Mouse (Mus musculus): ENCODE data around the gene Rps6kc1. TPM values are rescaled to one million over a fixed set of nuclear protein-coding genes. Genes with fewer than 3 reads are reported as not detected.
"Not testable (repeated sequence)": the region's sequence is repeated elsewhere in the genome, so short reads cannot be mapped to it uniquely, and the experiment has no call there.

Rps6kc1 gene
- 10 to 100 TPM; 69.0 to 74.8 TPM for total RNA-seq (2021)

DNA sequence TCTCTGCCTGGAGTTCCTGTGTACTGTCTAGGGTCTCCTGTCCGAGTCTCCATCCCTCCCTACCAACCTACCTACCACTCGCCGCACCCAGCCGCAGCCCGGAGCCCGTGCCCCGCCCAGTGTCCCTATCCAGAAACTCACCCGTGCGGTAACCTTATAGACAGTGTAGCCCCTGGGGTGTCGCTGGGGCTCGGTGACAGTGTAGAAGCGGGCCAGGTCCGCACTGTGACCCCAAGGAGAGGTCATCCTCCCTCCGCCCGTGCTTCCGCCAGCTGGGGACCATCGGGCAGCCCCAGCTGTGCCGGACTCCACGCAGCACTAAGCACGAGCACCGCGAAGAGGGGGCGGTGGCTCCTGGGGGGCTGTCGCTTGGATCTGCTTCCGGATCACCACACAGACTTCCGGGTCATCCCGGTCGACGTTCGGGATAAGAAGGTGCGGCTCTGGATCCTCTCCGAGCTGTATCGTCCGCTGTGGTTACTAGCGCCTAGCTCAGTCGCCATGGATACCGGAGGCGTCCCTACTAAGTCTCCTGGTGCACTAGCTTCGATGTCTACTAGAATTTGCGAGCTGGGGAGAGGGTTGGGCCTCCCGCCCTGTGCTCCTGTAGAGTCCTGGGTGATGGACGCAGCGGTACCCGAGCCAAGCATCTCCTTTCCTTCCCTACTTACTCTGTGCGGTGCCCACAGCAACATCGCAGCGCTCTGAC lies at the start of gene Rps6kc1:
TSS of gene Rps6kc1 (minus strand) at position 356 of the 709 bp plus-strand sequence.
- DNase-seq (ENCODE audit: extremely low spot score in 1 of 2, low spot score in 1 of 2): peak; percentile 73 to 81

DNA sequence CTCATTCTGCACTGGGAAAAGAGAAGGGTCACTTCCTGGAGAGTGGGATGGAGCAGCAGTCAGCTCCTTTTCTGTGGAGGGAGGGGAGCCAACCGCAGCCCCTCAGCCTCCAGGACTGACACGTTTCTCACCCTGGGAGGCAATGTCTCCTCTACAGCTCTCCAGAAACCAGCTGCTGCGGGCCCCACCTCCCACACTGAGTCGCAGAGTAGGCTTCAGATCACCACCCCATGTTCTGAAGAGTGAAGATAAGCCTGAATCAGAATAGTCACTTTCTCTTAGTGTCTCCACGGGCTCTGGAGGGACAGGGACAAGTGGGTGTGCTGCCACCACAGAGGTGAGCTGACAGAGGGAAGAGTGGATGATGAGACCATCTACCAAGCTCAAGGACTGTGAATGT lies 47.3 kb upstream of the Rps6kc1 start:
- no peak for DNase-seq (ENCODE audit: extremely low spot score in 1 of 2, low spot score in 1 of 2)

DNA sequence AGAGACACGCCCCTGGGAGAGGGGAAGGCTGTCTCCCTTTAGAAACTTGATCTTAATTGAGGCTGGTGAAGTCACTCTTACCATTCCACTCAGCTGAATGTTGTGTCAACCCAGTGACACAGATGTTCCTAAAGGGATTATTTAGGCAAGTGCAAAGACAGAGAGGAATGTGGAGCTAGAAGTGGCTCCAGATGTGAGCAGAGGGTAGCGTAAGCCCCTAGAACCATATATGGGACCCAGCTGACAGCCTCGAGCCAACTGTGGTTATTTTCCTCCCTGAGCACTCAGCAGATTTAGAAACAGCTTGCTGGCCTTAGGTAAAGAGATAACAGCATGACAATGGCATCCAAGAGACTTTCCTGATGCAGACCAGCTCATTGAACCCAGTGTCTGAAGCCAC lies 41.4 kb upstream of the Rps6kc1 start:
- DNase-seq (ENCODE audit: extremely low spot score in 1 of 2, low spot score in 1 of 2): no peak

DNA sequence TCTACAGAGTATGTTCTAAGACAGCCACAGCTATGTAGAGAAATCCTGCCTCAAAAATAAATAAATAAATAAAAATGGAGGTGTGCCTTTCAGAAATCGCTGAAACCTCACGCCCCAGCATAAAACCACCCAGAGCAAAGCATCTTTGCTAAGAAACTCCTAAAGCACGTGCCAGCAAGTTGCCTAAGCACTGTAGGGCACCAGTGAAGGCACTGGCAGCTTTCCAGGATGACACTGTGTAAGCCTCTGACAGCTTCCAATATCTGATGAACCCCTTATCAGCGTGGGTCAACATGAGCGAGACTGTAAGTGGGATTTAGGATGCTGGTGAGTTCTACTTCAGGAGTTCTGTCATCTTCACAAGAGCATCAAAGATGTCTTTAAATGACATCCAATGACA lies 39.4 kb upstream of the Rps6kc1 start:
- DNase-seq (ENCODE audit: extremely low spot score in 1 of 2, low spot score in 1 of 2): no peak

DNA sequence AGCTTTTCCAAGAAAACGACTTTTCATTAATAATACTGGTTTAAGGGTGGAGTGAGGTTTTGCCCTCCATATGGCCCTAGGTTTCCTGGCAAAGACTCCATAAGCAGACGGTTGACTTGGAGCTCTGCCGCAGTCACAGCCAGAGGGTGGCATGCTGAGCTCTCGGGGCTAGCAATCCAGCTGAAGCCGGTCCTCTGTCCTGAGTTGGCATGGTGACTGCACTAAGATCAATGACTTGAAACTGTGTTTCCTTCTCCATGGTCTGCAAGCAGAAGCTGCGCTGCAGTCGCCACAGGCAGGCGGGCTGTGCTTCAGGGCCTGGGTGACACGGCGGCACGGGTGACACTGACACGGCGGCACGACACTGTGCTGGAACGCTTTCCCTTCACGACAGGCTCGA lies 37.3 kb upstream of the Rps6kc1 start:
- no peak for DNase-seq (ENCODE audit: extremely low spot score in 1 of 2, low spot score in 1 of 2)

DNA sequence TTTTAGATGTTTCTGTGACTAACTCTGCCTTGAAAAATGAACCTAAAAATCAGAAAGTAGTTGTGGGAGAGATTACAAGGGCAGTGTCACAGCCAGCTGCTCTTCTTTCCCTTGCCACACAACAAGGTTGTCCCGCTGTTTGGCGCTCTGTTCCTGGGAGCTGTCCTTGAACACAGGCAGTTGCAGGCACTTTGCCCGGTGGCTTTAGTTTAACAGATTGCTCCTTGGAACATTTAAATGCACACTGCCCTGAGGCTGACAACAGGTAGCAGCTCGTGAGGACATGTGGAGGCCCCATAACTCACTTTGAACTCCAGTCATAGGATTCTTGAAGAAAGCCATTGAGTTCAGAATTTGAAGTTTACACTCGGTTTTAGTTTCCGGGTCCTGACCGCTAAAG lies 36.9 kb upstream of the Rps6kc1 start:
- DNase-seq (ENCODE audit: extremely low spot score in 1 of 2, low spot score in 1 of 2): no peak

DNA sequence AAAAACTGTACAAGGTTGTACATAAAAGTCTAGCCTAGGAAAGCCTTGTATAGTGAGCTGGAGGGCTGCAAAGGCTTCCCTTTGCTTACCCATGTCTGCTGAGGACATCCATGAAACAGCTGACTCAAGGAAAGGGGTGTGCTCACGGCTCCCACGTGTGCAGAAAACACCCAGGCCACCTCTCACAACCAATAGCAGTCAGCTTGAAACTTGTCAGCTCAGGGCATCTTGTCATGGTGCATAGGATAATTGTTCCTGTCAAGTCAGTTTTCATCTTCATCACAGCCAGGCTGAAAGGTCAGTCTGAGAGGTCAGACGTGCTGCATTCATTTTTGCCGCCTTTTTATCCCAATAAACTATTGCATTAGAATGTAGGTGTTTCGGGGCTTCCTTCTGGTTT lies 36.4 kb upstream of the Rps6kc1 start:
- no peak for DNase-seq (ENCODE audit: extremely low spot score in 1 of 2, low spot score in 1 of 2)

DNA sequence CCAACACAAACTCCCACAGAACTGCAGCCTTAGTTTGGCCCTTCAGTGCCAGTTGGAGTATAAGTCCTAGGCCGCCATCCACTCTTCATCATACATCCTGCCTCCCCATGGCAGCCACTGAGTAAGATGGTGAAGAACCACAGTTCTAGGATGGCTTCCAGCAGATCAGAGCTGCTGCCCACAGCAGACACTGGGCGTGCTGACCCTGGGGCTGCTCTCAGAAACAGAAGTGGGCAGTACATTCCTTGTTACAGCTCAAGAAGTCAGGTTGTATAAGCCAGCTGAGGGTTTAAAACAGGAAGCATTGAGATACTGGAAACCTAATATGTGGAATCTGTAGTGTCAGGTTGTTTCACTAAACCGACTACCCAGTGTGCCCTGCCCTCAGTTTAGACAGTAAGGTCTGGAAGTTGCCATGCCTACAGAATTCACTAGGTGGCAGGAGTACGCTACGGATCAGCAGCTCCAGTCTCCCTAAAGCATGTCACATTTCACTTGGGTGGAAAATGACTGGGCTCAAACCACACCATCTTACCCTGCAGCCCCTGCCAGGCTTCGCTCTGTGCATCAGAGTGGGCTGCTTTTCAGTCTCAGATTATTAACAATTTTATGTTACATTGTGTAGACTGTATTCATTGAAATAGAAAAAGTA lies 32.7 kb upstream of the Rps6kc1 start:
- DNase-seq (ENCODE audit: extremely low spot score in 1 of 2, low spot score in 1 of 2): peak; percentile 37 to 80

DNA sequence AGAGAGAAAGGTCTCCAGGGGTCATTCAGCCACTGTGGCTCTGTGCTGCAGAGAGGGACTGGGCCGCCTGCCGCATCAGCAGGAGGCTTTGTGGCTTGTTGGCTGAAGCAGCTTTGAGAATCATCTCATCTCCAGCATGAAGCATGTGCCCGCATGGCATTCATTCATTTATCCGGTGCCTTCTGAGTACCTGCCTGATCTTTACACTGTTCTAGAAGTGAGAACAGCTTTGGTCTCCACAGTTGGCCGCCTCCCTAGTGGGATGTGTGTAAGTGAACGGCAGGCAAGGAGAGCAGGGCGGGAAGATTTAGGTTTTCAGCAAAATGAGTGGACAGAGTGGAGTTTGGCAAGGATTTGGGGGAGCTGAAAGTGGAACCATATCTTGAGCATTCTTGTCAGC lies 28.2 kb upstream of the Rps6kc1 start:
- no peak for DNase-seq (ENCODE audit: extremely low spot score in 1 of 2, low spot score in 1 of 2)

DNA sequence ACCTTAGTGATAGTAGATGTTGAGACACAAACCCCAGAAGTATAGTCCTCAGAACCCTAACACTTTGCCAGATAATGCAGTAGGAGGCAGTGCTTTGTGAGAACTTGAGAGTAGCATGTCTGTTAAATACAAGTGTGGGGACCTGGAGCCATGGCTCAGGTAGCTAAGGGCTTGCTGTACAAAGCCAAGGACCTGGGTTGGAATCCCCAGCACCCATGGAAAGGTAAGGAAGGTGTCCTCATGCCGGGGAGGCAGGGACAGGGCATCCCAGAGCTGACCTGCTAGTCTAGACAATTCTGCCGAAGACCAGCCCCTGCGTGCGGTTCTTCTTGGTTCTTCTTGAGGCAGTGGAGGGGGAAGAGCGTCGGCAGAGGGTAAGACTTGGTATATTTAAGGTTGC lies 18.6 kb upstream of the Rps6kc1 start:
- DNase-seq (ENCODE audit: extremely low spot score in 1 of 2, low spot score in 1 of 2): no peak

DNA sequence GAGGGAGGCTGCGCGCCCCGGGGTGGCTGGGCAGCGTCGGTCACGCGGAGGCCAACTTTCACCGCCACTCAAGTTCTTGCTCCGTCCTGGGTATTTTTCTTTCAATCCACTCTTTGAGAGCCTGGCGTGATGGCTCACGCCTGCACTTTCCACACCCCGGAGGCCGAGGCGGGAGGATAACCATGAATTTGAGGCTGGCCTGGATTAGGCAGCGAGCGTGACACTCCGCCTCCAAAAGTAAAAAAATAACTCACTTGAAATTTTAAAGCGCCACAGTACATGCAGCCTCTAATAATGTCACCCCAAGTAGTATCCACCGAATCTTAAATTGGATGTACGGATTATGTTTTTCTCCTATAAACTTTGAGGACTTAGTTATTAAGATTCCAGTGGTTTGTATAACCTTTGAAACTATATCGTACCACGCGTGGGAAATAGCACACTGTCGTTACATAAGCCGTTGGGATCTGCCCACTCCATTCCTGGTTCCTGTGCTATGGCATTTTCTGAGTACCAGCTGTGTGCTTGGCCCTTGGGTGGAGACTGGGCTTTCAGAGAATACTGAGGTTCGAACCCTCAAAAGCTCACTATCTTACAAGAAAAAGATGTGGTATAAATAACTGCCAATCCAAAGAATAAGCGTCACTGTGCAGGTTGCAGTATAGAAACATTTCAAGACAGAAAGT lies 17.6 kb upstream of the Rps6kc1 start:
- peak in 1 of 2 experiments; percentile 31 for DNase-seq (ENCODE audit: extremely low spot score in 1 of 2, low spot score in 1 of 2)

DNA sequence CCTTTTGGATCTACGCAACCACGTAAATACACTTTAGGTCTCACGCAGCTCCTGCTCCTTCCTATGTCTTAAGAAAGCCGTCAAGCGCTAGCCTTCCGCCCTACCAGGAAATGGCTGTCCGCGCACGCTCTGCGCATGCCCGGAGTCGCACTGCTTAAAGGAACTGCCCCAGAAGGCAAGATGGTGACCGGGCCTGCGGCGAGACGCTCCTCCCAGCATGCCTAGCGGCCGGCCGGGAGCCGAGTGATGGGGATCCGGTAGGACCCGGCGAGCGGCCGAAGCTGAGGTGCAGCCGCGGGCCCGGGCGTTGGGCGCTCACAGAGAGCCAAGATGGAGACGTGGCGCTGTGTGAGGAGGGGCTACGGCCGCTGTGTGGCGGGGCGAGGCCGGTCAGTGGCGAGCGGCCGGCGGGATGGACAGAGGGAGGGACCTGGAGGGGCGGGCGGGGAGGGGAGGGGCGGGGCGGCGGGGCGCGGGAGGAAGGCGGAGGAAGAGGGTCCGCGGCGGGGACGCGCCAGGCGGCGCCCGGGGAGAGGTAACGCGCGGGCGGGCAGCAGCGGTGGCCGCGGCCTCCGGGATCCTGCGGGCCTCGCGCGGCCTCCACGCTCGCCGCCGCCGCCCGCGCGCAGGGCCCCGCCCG lies 16.9 kb upstream of the Rps6kc1 start:
- DNase-seq (ENCODE audit: extremely low spot score in 1 of 2, low spot score in 1 of 2): peak; percentile 94 to 98

DNA sequence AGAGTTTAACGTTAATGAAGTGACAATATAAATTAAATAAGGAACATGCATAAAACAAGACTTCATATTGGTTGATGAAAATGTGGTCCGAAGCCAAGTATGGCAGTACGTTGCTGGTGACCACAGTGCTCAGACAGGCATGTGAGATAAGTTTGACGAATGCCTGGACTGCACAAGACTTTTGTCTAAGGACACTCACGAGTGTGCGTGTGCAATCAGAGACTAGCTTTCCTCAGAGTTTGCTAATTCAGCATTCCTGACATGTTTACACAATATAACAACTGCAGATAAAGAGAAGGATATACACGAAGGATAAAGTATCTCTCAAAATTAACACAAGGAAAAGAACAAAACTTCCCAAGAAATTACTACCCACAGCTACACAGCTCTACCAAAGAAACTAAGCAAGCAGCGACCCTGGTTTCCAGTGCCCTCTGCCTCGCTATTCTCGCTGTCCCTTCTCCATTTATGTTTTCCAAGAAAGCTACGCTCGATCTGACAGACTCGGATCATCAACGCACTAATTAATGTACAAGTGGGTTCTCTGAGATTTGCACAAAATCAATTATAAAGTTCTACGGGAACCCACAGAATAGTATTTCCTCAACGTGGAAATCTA lies 16.3 kb upstream of the Rps6kc1 start:
- DNase-seq (ENCODE audit: extremely low spot score in 1 of 2, low spot score in 1 of 2): no peak

DNA sequence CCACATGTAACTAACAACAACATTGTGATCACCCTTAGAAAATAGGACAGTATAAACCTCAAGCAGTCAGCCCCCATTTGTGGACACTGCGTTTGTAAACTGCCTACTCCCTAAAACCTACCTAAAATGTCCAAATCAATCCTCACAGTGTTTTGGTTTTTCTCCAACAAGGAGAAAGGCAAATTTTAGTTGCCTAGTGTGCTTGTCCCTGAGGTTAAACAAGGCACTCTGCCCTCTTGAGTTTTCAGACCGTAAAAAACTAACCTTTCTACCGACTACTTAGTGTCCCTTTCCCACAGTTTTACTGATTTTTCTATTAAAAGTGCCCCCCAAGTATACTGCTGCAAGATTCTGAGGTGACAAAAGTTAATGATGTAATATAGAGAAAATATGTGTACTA lies 15.7 kb upstream of the Rps6kc1 start:
- DNase-seq (ENCODE audit: extremely low spot score in 1 of 2, low spot score in 1 of 2): no peak

DNA sequence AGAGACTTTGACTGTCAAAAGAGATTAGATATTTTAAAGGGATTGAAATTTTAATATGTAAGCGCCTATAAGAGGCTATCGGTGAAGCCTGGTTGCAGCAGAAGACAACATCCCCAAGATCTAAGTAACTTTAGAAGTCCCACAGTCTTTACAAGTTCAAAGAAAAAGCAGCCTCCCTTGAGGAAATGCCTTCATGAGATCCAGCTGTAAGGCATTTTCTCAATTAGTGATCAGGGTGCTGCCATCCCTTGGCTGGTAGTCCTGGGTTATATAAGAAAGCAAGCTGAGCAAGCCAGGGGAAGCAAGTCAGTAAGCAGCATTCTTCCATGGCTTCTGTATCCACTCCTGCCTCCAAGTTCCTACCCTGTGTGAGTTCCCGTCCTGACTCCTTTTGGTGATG lies 13.2 kb upstream of the Rps6kc1 start, which contains the start of gene Angel2:
TSS of gene Angel2 (plus strand) at position 301 of the 400 bp plus-strand sequence.
- DNase-seq (ENCODE audit: extremely low spot score in 1 of 2, low spot score in 1 of 2): not testable (repeated sequence)

DNA sequence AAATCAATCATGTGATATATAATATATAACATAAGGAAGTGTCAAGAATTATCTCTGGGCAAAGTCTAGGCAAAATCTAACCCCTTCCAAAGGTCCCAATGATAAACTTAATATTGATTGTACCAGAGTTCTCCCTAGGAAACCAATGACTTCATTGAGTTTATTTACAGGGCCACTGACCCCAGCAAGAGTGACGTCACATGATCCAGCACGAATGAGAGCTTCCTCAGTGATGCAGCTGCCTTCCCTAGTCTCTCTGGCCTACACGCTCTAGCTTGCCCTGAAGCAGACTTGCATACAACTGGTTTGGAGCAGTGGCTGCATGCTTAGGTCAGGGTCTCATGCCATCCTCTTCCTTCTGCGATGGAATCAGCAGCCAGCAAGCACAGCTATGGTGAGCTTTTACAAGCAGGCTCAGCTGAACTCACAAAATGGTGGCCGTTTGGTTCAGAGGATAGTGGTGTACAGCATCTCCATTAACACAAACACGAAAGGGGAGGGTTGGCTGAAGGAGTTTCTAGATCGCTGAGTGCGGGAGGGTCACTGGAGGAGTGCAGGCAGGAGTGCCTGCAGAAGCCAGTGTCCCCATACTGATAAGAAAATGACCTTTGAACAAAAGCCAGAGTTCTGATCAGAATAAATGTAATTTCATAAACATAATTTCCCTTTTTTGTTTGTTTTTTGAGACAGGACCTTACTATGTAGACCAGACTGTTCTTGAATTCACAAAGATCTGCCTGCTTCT lies 8.3 kb upstream of the Rps6kc1 start:
- DNase-seq (ENCODE audit: extremely low spot score in 1 of 2, low spot score in 1 of 2): no peak

DNA sequence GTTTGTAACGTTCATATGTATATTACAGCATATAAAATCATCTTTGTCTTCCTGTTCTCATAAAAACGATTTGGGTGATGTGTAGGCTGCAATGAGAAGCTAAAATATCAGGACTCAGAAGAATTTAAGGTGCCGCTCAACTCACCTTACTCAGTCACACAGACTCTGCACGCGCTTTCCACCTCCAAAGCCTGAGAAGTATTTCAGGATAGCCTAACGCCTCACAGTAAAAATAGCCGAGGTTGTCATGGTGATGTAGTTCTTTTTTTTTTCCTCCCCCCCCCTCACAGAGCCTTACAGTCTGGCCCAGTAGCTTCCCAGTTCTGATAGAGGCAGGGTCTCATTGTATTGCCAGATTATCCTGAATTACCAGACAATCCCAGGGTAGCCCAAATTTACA lies 7.4 kb upstream of the Rps6kc1 start:
- DNase-seq (ENCODE audit: extremely low spot score in 1 of 2, low spot score in 1 of 2): no peak

DNA sequence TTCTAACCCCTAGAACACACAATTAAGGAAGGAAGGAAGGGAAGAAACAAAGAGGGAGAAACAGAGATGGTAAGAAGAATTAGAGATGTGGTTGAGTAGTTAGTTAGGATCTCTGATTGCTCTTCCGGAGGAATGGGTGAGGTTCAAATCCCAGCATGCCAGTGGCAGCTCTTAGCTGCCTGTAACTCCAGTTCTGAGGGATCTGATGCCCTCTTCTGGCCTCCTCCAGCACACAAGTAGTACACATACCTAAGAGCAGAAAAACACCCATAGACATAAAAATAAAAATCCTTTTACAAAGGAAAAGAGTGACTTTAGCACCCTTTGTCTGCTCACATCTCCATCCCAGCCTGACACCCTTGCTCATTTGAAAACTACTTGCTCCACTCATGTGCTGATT lies 1.1 kb upstream of the Rps6kc1 start:
- no peak for DNase-seq (ENCODE audit: extremely low spot score in 1 of 2, low spot score in 1 of 2)

DNA sequence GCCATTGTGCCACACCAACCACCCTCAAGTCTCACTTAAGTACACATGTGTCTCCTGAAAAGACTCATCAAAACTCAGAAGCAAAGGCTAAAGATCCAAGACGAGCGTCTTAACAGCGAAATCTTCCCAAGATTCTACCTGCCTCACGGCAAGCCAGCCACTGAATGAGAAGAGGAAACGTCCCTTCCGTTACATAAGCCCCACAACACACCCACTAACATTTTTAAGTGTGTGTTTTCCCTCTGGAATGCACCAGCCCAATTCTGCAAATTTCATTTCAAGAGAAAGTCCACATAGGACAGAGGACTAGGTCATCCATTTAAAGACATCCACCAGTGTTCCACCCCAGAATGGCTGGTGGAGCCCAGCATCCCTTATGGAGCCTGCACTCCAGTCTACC lies 734 bp downstream of the Rps6kc1 start:
- DNase-seq (ENCODE audit: extremely low spot score in 1 of 2, low spot score in 1 of 2): no peak

DNA sequence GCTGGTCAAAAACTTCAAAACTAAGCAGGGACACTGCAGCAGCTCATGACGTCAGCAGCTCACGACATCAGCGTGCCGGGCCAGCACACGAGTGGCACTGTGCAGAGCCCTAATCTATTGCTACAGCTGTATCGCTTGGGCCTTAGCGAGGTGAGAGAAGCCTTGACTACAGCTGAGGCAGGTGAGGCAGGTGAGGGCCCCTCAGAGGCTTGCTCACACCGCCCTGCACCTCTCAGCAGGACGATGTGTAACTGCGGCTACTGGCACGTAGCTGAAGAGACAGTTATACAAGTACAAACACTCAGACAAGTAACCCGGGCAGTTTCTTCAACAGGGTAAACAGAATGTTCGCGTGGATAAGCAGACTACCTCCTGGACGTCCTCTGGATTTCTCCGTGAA lies 6.9 kb downstream of the Rps6kc1 start:
- DNase-seq (ENCODE audit: extremely low spot score in 1 of 2, low spot score in 1 of 2): no peak

Measured in layer of hippocampus, postnatal 25 days (tissue).